Mouse (Mus musculus): ENCODE data around the gene Adprh. TPM values are rescaled to one million over a fixed set of nuclear protein-coding genes. Genes with fewer than 3 reads are reported as not detected.

Adprh gene
- polyA plus RNA-seq, 1 experiment from 2014 or later: 139 TPM

- Histone ChIP-seq H3K4me2 (ENCODE audit: low read length) (no peak overlapping the region), H3K9ac (replicated peaks; ENCODE audit: low read length) (no peak overlapping the region), H3K4me1 (ENCODE audit: control insufficient read depth, insufficient read depth, low read length) (no peaks in the 10 kb centered on the region), H3K27ac (replicated peaks; ENCODE audit: low read depth, low read length) (no peak overlapping the region), H3K27me3 (ENCODE audit: control insufficient read depth, insufficient read depth, low read length) (no peaks in the 10 kb centered on the region), H3K9me3 (ENCODE audit: control insufficient read depth, low read length) (no peaks in the 10 kb centered on the region), H3K36me3 (ENCODE audit: control insufficient read depth, insufficient read depth, low read length) (peaks cover 22% of the 10 kb centered on the region), H3K4me3 (replicated peaks; ENCODE audit: low read depth, low read length) (no peak overlapping the region)
- ATAC-seq (ENCODE audit: low FRiP score, low TSS enrichment) (no peak), DNase-seq (no peak)
- 85% methylated on average over 6 of the region's 6 CpGs for WGBS
Measured at GRCm38 (mm10) chr16:38440403-38440802, 12.1 kb downstream of the Adprh start.

GRCm38 (mm10) chr16:38439190-38439589 is 13.3 kb downstream of the Adprh start:
- WGBS: 85% methylated on average over 1 of the region's 1 CpGs
- Histone ChIP-seq H3K4me2 (ENCODE audit: low read length) (no peak overlapping the region), H3K27ac (replicated peaks; ENCODE audit: low read depth, low read length) (no peak overlapping the region), H3K27me3 (ENCODE audit: control insufficient read depth, insufficient read depth, low read length) (no peaks in the 10 kb centered on the region), H3K9me3 (ENCODE audit: control insufficient read depth, low read length) (no peaks in the 10 kb centered on the region), H3K36me3 (ENCODE audit: control insufficient read depth, insufficient read depth, low read length) (peaks cover 10% of the 10 kb centered on the region), H3K4me3 (replicated peaks; ENCODE audit: low read depth, low read length) (no peak overlapping the region), H3K9ac (replicated peaks; ENCODE audit: low read length) (no peak overlapping the region), H3K4me1 (ENCODE audit: control insufficient read depth, insufficient read depth, low read length) (no peaks in the 10 kb centered on the region)
- no peak for DNase-seq
- ATAC-seq (ENCODE audit: low FRiP score, low TSS enrichment): no peak

GRCm38 (mm10) chr16:38434295-38434795 is 18.2 kb downstream of the Adprh start:
- Histone ChIP-seq H3K4me3 (replicated peaks; ENCODE audit: low read depth, low read length) (no peak overlapping the region), H3K36me3 (ENCODE audit: control insufficient read depth, insufficient read depth, low read length) (no peaks in the 10 kb centered on the region), H3K27ac (replicated peaks; ENCODE audit: low read depth, low read length) (no peak overlapping the region), H3K4me2 (ENCODE audit: low read length) (no peak overlapping the region), H3K9ac (replicated peaks; ENCODE audit: low read length) (no peak overlapping the region), H3K4me1 (ENCODE audit: control insufficient read depth, insufficient read depth, low read length) (no peaks in the 10 kb centered on the region), H3K9me3 (ENCODE audit: control insufficient read depth, low read length) (no peaks in the 10 kb centered on the region), H3K27me3 (ENCODE audit: control insufficient read depth, insufficient read depth, low read length) (no peaks in the 10 kb centered on the region)
- 81% methylated on average over 4 of the region's 4 CpGs for WGBS
- no peak for DNase-seq
- ATAC-seq (ENCODE audit: low FRiP score, low TSS enrichment): no peak

DNA sequence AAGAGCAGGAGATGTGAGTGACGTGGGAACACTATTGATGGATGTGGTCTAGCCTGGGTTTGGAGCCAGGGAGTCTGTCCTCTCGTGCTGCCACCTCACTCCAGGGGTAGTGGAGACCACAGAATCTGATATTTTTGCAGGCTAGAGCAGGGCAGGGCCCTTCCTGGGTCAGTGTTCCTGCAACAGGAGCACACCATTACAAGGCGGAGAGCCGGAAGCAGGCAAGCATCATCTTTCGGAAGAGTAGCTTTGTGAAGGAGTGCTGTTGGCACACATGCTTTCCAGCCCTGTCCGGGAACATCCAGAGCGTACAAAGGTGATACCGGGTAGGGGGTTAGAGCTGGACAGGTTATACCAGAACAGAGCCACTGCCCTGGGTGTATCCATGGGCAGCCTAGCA is 19.0 kb downstream of the Adprh start:
- no peaks in the 10 kb centered on the region for H3K9me3 ChIP-seq (ENCODE audit: control insufficient read depth, low read length)
- no peaks in the 10 kb centered on the region for H3K27me3 ChIP-seq (ENCODE audit: control insufficient read depth, insufficient read depth, low read length)
- no peak overlapping the region for H3K27ac ChIP-seq (replicated peaks; ENCODE audit: low read depth, low read length)
- no peak for DNase-seq
- no peak overlapping the region for H3K4me2 ChIP-seq (ENCODE audit: low read length)
- ATAC-seq (ENCODE audit: low FRiP score, low TSS enrichment): no peak
- H3K4me1 ChIP-seq (ENCODE audit: control insufficient read depth, insufficient read depth, low read length): no peaks in the 10 kb centered on the region
- no peak overlapping the region for H3K4me3 ChIP-seq (replicated peaks; ENCODE audit: low read depth, low read length)
- H3K36me3 ChIP-seq (ENCODE audit: control insufficient read depth, insufficient read depth, low read length): no peaks in the 10 kb centered on the region
- no peak overlapping the region for H3K9ac ChIP-seq (replicated peaks; ENCODE audit: low read length)
- WGBS: 90% methylated on average over 8 of the region's 8 CpGs

DNA sequence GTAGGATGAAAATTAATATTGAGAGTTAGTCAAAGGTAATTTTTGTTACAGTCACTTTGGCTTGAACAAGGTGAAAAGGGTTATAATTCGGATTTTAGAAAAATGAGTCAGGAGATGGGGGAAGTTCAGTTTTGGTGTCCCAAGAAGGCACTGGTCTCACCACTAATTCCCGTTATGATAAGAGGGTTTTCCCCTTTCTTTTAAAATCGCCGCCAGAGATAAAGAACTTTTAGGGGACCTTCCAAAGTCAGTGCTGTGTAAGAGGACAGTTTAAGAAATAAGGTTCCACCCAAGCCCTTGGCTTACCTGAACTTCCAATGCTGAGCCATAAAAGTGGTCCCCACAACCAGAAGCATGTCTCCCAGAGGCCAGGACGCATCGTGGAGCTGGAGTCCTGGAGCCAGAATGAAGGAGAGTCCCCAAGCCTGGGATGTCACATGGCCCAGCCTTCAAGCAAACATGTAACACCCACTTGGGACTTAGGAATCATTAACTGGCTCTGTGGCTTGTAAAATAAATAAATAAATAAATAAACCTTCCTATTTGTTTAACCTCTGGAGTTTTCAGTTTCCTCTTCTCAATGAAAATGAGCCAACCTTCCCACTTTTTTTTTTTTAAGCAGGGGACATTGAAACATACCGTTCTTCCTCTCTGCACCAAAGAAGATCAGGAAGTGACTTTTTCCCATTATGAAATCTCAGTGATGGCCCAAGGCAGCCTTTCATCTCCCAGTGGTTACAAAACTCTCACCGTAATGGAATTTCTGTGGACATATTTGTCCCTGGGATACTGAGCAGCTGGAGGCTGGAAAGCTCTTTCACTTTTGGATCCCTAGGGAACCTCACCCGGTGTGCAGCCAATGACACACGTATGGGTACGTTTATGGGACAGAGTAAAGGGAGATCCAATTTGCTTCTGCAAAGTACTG is 19.7 kb downstream of the Adprh start, which contains the start of gene Pla1a:
TSS of gene Pla1a (minus strand) at position 648 of the 928 bp plus-strand sequence.
- no peaks in the 10 kb centered on the region for H3K27me3 ChIP-seq (ENCODE audit: control insufficient read depth, insufficient read depth, low read length)
- H3K9ac ChIP-seq (replicated peaks; ENCODE audit: low read length): no peak within 1 kb of the TSS
- no peaks in the 10 kb centered on the region for H3K4me1 ChIP-seq (ENCODE audit: control insufficient read depth, insufficient read depth, low read length)
- H3K36me3 ChIP-seq (ENCODE audit: control insufficient read depth, insufficient read depth, low read length): no peaks in the 10 kb centered on the region
- H3K4me3 ChIP-seq (replicated peaks; ENCODE audit: low read depth, low read length): no peak within 1 kb of the TSS
- ATAC-seq (ENCODE audit: low FRiP score, low TSS enrichment) (no peak), DNase-seq (no peak)
- H3K27ac ChIP-seq (replicated peaks; ENCODE audit: low read depth, low read length): no peak within 1 kb of the TSS
- H3K4me2 ChIP-seq (ENCODE audit: low read length): no peak within 1 kb of the TSS
- 85% methylated on average over 11 of the region's 11 CpGs for WGBS
- H3K9me3 ChIP-seq (ENCODE audit: control insufficient read depth, low read length): no peaks in the 10 kb centered on the region

GRCm38 (mm10) chr16:38431446-38432185 is 20.9 kb downstream of the Adprh start:
- Histone ChIP-seq H3K9me3 (ENCODE audit: control insufficient read depth, low read length) (no peaks in the 10 kb centered on the region), H3K4me2 (ENCODE audit: low read length) (no peak overlapping the region), H3K9ac (replicated peaks; ENCODE audit: low read length) (no peak overlapping the region), H3K36me3 (ENCODE audit: control insufficient read depth, insufficient read depth, low read length) (no peaks in the 10 kb centered on the region), H3K4me3 (replicated peaks; ENCODE audit: low read depth, low read length) (no peak overlapping the region), H3K27ac (replicated peaks; ENCODE audit: low read depth, low read length) (no peak overlapping the region), H3K4me1 (ENCODE audit: control insufficient read depth, insufficient read depth, low read length) (no peaks in the 10 kb centered on the region), H3K27me3 (ENCODE audit: control insufficient read depth, insufficient read depth, low read length) (no peaks in the 10 kb centered on the region)
- DNase-seq (no peak), ATAC-seq (ENCODE audit: low FRiP score, low TSS enrichment) (no peak)
- 37% methylated on average over 13 of the region's 13 CpGs for WGBS

- ATAC-seq (ENCODE audit: low FRiP score, low TSS enrichment): no peak
- H3K27me3 ChIP-seq (ENCODE audit: control insufficient read depth, insufficient read depth, low read length): no peaks in the 10 kb centered on the region
- H3K9ac ChIP-seq (replicated peaks; ENCODE audit: low read length): no peak overlapping the region
- no peak for DNase-seq
- no peaks in the 10 kb centered on the region for H3K36me3 ChIP-seq (ENCODE audit: control insufficient read depth, insufficient read depth, low read length)
- 92% methylated on average over 1 of the region's 1 CpGs for WGBS
- H3K4me2 ChIP-seq (ENCODE audit: low read length): no peak overlapping the region
- H3K9me3 ChIP-seq (ENCODE audit: control insufficient read depth, low read length): no peaks in the 10 kb centered on the region
- H3K4me1 ChIP-seq (ENCODE audit: control insufficient read depth, insufficient read depth, low read length): no peaks in the 10 kb centered on the region
- H3K27ac ChIP-seq (replicated peaks; ENCODE audit: low read depth, low read length): no peak overlapping the region
- no peak overlapping the region for H3K4me3 ChIP-seq (replicated peaks; ENCODE audit: low read depth, low read length)
Measured at GRCm38 (mm10) chr16:38425799-38426198, 26.7 kb downstream of the Adprh start.

DNA sequence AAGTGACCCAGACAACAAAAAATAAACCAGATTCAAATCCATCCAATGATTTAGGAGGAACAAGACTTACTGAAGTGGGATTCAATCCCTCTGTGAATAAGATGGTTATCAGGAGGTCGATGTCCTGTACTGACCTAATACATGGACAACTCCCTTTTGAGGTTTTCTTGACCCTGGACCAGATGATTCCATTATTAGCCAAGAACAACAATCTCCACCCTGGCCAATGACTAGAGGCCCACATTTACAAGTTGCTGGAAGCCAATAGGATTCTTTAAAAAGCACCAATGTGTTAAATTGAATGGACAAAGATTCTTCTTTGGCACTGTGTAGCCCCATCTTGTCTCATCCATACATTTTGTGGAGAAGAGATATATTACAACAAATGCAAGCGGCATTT is 27.1 kb downstream of the Adprh start:
- Histone ChIP-seq H3K9me3 (ENCODE audit: control insufficient read depth, low read length) (no peaks in the 10 kb centered on the region), H3K27ac (replicated peaks; ENCODE audit: low read depth, low read length) (no peak overlapping the region), H3K4me1 (ENCODE audit: control insufficient read depth, insufficient read depth, low read length) (no peaks in the 10 kb centered on the region), H3K36me3 (ENCODE audit: control insufficient read depth, insufficient read depth, low read length) (no peaks in the 10 kb centered on the region), H3K4me2 (ENCODE audit: low read length) (no peak overlapping the region), H3K27me3 (ENCODE audit: control insufficient read depth, insufficient read depth, low read length) (no peaks in the 10 kb centered on the region), H3K9ac (replicated peaks; ENCODE audit: low read length) (no peak overlapping the region), H3K4me3 (replicated peaks; ENCODE audit: low read depth, low read length) (no peak overlapping the region)
- WGBS: 86% methylated on average over 2 of the region's 2 CpGs
- ATAC-seq (ENCODE audit: low FRiP score, low TSS enrichment) (no peak), DNase-seq (no peak)

All from midbrain, embryonic 14.5 days (tissue).